Mouse (Mus musculus): Measurements from ENCODE around the gene Trim10. TPM values are rescaled to one million over a fixed set of nuclear protein-coding genes. Genes with fewer than 3 reads are reported as not detected.

Gene Trim10
- polyA plus RNA-seq, 1 experiment: not detected

DNA sequence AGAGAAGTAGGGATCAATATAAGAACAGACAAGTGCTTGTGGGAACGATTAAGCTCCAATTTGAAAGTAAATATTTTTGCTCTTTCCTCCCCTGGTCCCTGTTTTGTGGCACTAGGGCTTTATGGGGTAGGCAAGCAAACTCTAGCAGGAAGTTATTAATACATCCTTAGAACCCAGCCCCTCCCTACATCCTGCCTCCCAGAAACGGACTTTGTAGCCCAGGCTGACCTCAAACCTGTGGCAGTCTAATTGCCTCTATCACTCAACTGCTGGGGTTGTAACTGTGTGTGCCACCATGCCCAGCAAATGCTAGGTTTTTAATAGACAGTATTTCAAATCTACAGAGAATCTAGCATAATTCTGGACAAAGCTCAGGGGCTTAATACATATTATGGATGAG is 7.7 kb upstream of the Trim10 start:
- H3ac ChIP-seq (ENCODE audit: control insufficient read depth, insufficient read length): no peak overlapping the region
- H3K27me3 ChIP-seq (ENCODE audit: control insufficient read depth, insufficient read depth, insufficient read length): peaks cover 4% of the 10 kb centered on the region
- peaks cover 3% of the 10 kb centered on the region for H3K36me3 ChIP-seq (ENCODE audit: control insufficient read depth, insufficient read depth)
- no peaks in the 10 kb centered on the region for H3K79me2 ChIP-seq (ENCODE audit: control insufficient read depth, insufficient read depth)
- no peak overlapping the region for H3K4me3 ChIP-seq
- no peak overlapping the region for H3K4me2 ChIP-seq (ENCODE audit: low read depth)
- no peak for TF ChIP-seq USF1 (IDR thresholded peaks at IDR 0.05; ENCODE audit: low read depth)
- no peak for TF ChIP-seq MYOG (IDR thresholded peaks at IDR 0.05; ENCODE audit: control insufficient read depth in 1 of 3, insufficient read depth in 1 of 3, insufficient read length in 2 of 3, low read depth in 2 of 3)
- TF ChIP-seq REST (IDR thresholded peaks at IDR 0.05; ENCODE audit: insufficient read depth, insufficient read length): no peak
- no peak for TF ChIP-seq MAX (IDR thresholded peaks at IDR 0.05; ENCODE audit: low read depth)

DNA sequence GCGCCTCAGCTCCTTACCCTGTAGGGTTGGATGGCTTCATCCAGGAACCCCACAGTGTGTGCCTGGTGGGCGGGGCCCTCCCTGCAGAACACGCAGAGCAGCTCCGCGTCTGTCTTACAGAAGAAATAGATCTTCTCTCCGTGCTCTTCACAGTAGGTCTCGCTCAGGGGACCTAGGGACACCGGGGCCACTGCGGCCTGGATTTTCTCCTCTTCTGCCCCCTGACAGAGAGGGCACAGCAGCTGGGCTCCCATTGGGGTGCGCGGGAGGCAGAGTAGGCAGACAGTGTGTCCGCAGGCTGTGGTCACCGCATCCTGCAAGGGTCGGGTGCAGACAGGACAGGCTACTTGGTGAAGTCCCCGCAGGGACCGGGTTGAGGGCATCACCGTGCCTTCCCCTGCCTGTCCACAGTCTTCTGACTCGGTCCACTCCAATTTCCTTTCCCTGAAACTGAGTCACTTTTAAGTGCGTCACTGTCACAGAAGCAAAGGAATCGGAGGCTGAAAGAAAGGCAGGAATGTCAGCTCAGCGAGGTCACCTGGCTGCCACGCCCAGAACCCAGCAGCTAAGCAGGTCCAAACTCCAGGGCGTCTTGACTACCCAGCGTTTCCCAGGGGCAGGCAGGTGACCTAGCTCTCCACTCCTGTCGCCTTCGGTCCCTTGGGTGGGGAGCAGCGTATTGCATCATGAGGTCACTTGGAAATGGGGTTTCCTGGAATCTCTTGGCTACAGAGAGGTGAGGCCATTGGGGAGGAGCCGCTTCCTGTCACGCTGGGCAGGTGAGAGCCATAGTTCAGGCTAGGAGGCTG is 2.5 kb upstream of the Trim10 start, which contains the start of gene Trim15:
TSS of gene Trim15 (minus strand) at position 492 of the 809 bp plus-strand sequence.
- Histone ChIP-seq H3K4me3 (no peak within 1 kb of the TSS), H3K4me2 (ENCODE audit: low read depth) (no peak within 1 kb of the TSS), H3ac (ENCODE audit: control insufficient read depth, insufficient read length) (no peak within 1 kb of the TSS), H3K36me3 (ENCODE audit: control insufficient read depth, insufficient read depth) (no peaks in the 10 kb centered on the region), H3K27me3 (ENCODE audit: control insufficient read depth, insufficient read depth, insufficient read length) (peaks cover 12% of the 10 kb centered on the region), H3K79me2 (ENCODE audit: control insufficient read depth, insufficient read depth) (no peaks in the 10 kb centered on the region)
- TF ChIP-seq TCF3 (IDR thresholded peaks at IDR 0.05; ENCODE audit: insufficient read length, low read depth): no peak

DNA sequence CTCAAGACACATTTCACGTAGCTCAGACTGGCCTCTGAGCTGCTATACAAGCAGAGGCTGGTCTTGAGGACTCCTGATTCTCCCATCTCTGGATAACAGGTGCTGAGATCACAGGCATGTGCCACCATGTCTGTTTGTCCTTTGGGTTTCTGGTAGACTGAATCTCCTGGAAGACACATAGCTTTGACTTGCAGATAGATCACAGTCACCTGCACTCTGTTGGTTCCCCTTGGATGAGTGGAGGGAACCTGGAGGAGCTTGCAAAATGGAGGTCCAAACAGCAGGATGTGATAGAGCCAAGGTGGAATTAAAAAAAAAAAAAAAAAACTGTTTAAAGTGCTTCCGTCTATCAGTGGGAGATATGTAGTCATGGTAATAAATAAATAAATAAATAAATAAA is 538 bp upstream of the Trim10 start:
- H3K4me3 ChIP-seq: no peak overlapping the region
- TF ChIP-seq USF1 (IDR thresholded peaks at IDR 0.05; ENCODE audit: low read depth): no peak
- TF ChIP-seq REST (IDR thresholded peaks at IDR 0.05; ENCODE audit: insufficient read depth, insufficient read length): no peak
- TF ChIP-seq TCF3 (IDR thresholded peaks at IDR 0.05; ENCODE audit: insufficient read length, low read depth): no peak
- no peak overlapping the region for H3ac ChIP-seq (ENCODE audit: control insufficient read depth, insufficient read length)
- H3K4me2 ChIP-seq (ENCODE audit: low read depth): no peak overlapping the region
- no peaks in the 10 kb centered on the region for H3K79me2 ChIP-seq (ENCODE audit: control insufficient read depth, insufficient read depth)
- no peaks in the 10 kb centered on the region for H3K36me3 ChIP-seq (ENCODE audit: control insufficient read depth, insufficient read depth)
- peaks cover 12% of the 10 kb centered on the region for H3K27me3 ChIP-seq (ENCODE audit: control insufficient read depth, insufficient read depth, insufficient read length)

DNA sequence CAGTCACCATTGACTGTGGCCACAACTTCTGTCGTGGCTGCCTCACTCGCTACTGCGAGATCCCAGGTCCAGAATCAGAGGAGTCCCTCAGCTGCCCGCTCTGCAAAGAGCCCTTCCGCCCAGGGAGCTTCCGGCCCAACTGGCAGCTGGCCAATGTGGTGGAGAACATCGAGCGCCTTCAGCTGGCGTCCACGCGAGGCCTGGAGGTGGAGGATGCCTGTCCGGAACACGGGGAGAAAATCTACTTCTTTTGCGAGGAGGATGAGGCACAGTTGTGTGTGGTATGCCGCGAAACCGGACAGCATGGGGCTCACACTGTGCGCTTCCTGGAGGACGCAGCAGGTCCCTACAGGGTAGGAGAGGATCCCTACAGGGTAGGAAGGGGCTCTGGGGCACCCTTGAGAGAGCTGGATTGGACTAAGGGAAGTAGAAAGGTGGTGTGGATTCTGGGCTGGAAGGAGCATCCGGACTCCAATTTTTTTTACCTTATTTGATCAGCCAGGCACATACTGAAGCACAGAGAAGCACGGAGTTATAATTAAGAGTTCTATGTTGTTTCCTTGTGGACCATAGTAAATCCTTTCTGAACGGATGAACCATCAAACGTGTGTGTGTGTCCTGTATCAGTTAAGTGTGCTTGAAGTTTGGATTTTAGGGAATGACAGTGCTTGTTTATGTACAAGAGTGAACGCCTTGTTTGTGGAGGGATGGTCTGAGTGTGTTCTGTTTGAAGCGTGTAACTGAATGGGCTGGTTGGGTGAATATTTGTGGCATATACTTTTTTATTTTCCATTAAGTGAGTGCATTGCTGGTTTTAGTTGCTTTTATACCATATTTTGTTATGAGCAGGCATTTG is 809 bp downstream of the Trim10 start:
- H3K4me2 ChIP-seq (ENCODE audit: low read depth): no peak overlapping the region
- no peak for TF ChIP-seq SRF (IDR thresholded peaks at IDR 0.05; ENCODE audit: control insufficient read depth, insufficient read length, low read depth)
- TF ChIP-seq TCF12 (IDR thresholded peaks at IDR 0.05; ENCODE audit: insufficient read depth, poor library complexity, severe bottlenecking): no peak
- TF ChIP-seq E2F4 (IDR thresholded peaks at IDR 0.05; ENCODE audit: insufficient read depth): no peak
- TF ChIP-seq CEBPB (IDR thresholded peaks at IDR 0.05; ENCODE audit: insufficient read depth, poor library complexity, severe bottlenecking): no peak
- no peak for TF ChIP-seq MAX (IDR thresholded peaks at IDR 0.05; ENCODE audit: low read depth)
- no peak for TF ChIP-seq POLR2A (IDR thresholded peaks at IDR 0.05; ENCODE audit: insufficient read length, low read depth)
- TF ChIP-seq TCF3 (IDR thresholded peaks at IDR 0.05; ENCODE audit: insufficient read length, low read depth): no peak
- TF ChIP-seq MYOG (IDR thresholded peaks at IDR 0.05; ENCODE audit: control insufficient read depth in 1 of 3, insufficient read depth in 1 of 3, insufficient read length in 2 of 3, low read depth in 2 of 3): no peak

DNA sequence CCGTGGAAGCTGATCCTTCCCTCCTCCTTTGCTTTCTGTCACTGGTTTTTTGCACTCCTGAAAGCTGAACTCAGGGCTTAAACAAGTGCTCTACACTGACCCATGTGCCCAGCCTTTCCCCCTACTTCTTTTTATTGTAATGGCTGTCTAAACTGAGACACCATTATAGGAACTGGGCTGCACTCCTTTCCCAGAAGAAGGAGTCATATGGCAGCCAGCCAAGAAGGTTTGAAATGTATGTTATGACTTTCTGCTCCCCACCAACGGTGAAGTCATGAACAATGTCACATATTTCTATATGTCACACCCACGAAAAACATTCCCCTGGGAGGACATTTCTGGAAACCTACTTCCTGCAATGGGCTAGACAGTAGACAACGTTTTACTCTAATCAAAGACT is 5.3 kb downstream of the Trim10 start:
- no peaks in the 10 kb centered on the region for H3K79me2 ChIP-seq (ENCODE audit: control insufficient read depth, insufficient read depth)
- TF ChIP-seq CEBPB (IDR thresholded peaks at IDR 0.05; ENCODE audit: insufficient read depth, poor library complexity, severe bottlenecking) (no peak), SRF (IDR thresholded peaks at IDR 0.05; ENCODE audit: control insufficient read depth, insufficient read length, low read depth) (no peak), MYOD1 (IDR thresholded peaks at IDR 0.05; ENCODE audit: control insufficient read depth in 1 of 3, insufficient read length in 2 of 3, low read depth in 2 of 3) (no peak), REST (IDR thresholded peaks at IDR 0.05; ENCODE audit: insufficient read depth, insufficient read length) (no peak), POLR2AphosphoS2 (IDR thresholded peaks at IDR 0.05; ENCODE audit: insufficient read length, low read depth) (no peak), POLR2A (IDR thresholded peaks at IDR 0.05; ENCODE audit: insufficient read length, low read depth) (no peak), MAX (IDR thresholded peaks at IDR 0.05; ENCODE audit: low read depth) (no peak), TCF12 (IDR thresholded peaks at IDR 0.05; ENCODE audit: insufficient read depth, poor library complexity, severe bottlenecking) (no peak), USF1 (IDR thresholded peaks at IDR 0.05; ENCODE audit: low read depth) (no peak), E2F4 (IDR thresholded peaks at IDR 0.05; ENCODE audit: insufficient read depth) (no peak), MYOG (IDR thresholded peaks at IDR 0.05; ENCODE audit: control insufficient read depth in 1 of 3, insufficient read depth in 1 of 3, insufficient read length in 2 of 3, low read depth in 2 of 3) (no peak), TCF3 (IDR thresholded peaks at IDR 0.05; ENCODE audit: insufficient read length, low read depth) (no peak)
- no peak overlapping the region for H3ac ChIP-seq (ENCODE audit: control insufficient read depth, insufficient read length)
- no peaks in the 10 kb centered on the region for H3K36me3 ChIP-seq (ENCODE audit: control insufficient read depth, insufficient read depth)
- peaks cover 4% of the 10 kb centered on the region for H3K27me3 ChIP-seq (ENCODE audit: control insufficient read depth, insufficient read depth, insufficient read length)
- no peak overlapping the region for H3K4me2 ChIP-seq (ENCODE audit: low read depth)
- H3K4me3 ChIP-seq: no peak overlapping the region

More for the DNA sequence above, 809 bp downstream of the Trim10 start:
- H3K4me3 ChIP-seq: no peak overlapping the region
- no peaks in the 10 kb centered on the region for H3K79me2 ChIP-seq (ENCODE audit: control insufficient read depth, insufficient read depth)
- peaks cover 12% of the 10 kb centered on the region for H3K27me3 ChIP-seq (ENCODE audit: control insufficient read depth, insufficient read depth, insufficient read length)
- no peak overlapping the region for H3ac ChIP-seq (ENCODE audit: control insufficient read depth, insufficient read length)
- H3K36me3 ChIP-seq (ENCODE audit: control insufficient read depth, insufficient read depth): no peaks in the 10 kb centered on the region

Data from myocyte (in vitro differentiated cells).